Mouse (Mus musculus) ES-Bruce4 (cell line): ENCODE data around the gene Wnt5b. TPM values are rescaled to one million over a fixed set of nuclear protein-coding genes. Genes with fewer than 3 reads are reported as not detected.

Experiments used
- H3K27ac ChIP-seq: 2 replicates; pipeline ENCODE4 v1.5.1; 2012; ENCODE audit warnings: low read length, inconsistent platforms; ENCODE audit not compliant: insufficient read depth
- H3K27me3 ChIP-seq: 2 replicates; pipeline ENCODE4 v1.6.1; 2012; ENCODE audit warnings: mild to moderate bottlenecking, low read length, inconsistent platforms; ENCODE audit not compliant: control insufficient read depth, poor library complexity, insufficient read depth, severe bottlenecking
- H3K36me3 ChIP-seq: 2 replicates; pipeline ENCODE4 v1.6.1; 2012; ENCODE audit warnings: inconsistent platforms, mild to moderate bottlenecking, low read length, moderate library complexity; ENCODE audit not compliant: control insufficient read depth, poor library complexity, insufficient read depth, severe bottlenecking
- H3K4me1 ChIP-seq: one replicate; pipeline ENCODE4 v1.8.1; 2011; ENCODE audit warnings: low read length; ENCODE audit not compliant: control insufficient read depth, insufficient read depth
- H3K4me3 ChIP-seq: 2 replicates; pipeline ENCODE4 v1.5.1; 2011; ENCODE audit warnings: low read depth, mild to moderate bottlenecking, low read length
- H3K9ac ChIP-seq: 2 replicates; pipeline ENCODE4 v1.6.1; 2012; ENCODE audit warnings: low read depth, mild to moderate bottlenecking, inconsistent platforms; ENCODE audit not compliant: poor library complexity, severe bottlenecking
- H3K9me3 ChIP-seq: replicated peaks from 2 replicates; pipeline ENCODE4 v1.6.1; 2012; ENCODE audit warnings: mild to moderate bottlenecking, low read length, inconsistent platforms; ENCODE audit not compliant: control insufficient read depth, poor library complexity, insufficient read depth, severe bottlenecking
- CTCF ChIP-seq: IDR thresholded peaks from one replicate; pipeline ENCODE4 v1.8.1; 2011; ENCODE audit warnings: low read depth, low read length
- EP300 ChIP-seq: IDR thresholded peaks from 2 replicates; pipeline ENCODE4 v1.6.1; 2011; ENCODE audit warnings: low read depth, low read length; ENCODE audit not compliant: insufficient read depth
- POLR2A ChIP-seq: IDR thresholded peaks from one replicate; pipeline ENCODE4 v1.8.1; 2011; ENCODE audit warnings: low read length; ENCODE audit not compliant: insufficient read depth
- polyA plus RNA-seq: library from polyadenylated mRNA; stranded (reverse); fragments of >200 nt; gene quantifications from 2 replicates; pipeline ENCODE4 v1.2.4, GENCODE M21; 2011; ENCODE audit warnings: low read depth; ENCODE audit not compliant: missing spikeins, insufficient read depth, insufficient read length

Wnt5b gene
- polyA plus RNA-seq, 1 experiment = 2.5 TPM

DNA sequence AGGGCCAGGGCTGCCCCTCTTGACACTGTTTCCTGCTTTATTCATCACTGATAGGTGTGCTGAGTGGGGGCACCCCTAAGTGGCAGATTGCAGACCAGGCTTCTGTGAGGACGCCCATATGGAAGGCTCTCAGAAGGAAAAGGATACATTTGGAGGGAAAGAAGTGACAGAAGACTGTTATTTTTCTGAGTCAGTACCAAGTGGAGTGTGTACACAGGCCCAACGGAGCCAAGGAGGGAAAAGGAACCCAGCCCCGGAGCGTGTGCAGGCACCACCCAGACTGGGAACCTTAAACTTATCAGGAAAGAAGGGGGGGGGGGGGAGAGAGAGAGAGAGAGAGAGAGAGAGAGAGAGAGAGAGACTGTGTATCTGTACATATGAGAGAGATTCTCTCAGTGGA, 131.6 kb downstream of the Wnt5b start:
- TF ChIP-seq CTCF = no peak
- TF ChIP-seq EP300 = no peak
- no peak for TF ChIP-seq POLR2A
- Histone ChIP-seq H3K27ac (no peak overlapping the region), H3K9me3 (no peaks in the 10 kb centered on the region), H3K27me3 (no peaks in the 10 kb centered on the region), H3K4me3 (no peak overlapping the region), H3K9ac (no peak overlapping the region), H3K36me3 (peaks cover 9% of the 10 kb centered on the region), H3K4me1 (no peaks in the 10 kb centered on the region)

DNA sequence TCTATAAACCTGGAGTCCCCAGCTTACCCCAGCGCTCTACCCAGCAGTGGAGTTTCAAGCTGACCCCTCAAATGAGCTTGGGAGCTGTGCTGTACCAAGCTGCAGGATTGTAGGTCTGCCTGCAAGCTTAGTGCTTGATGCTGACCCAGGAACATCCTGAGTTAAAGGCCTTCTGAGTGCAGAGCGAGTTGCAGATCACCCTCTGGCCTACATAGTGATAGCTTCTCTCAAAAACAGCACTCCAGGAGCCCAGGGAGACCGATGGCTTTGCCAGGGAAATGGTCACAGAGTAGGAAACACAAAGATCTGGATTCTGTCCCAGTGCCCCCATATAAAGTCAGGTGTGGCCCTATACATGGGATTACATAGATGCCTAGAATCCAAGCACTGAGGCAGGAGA, 132.6 kb downstream of the Wnt5b start:
- no peak overlapping the region for H3K4me3 ChIP-seq
- peaks cover 9% of the 10 kb centered on the region for H3K36me3 ChIP-seq
- no peak overlapping the region for H3K9ac ChIP-seq
- H3K9me3 ChIP-seq = no peaks in the 10 kb centered on the region
- no peak overlapping the region for H3K27ac ChIP-seq
- no peaks in the 10 kb centered on the region for H3K4me1 ChIP-seq
- TF ChIP-seq CTCF (no peak), POLR2A (no peak), EP300 (no peak)
- H3K27me3 ChIP-seq = no peaks in the 10 kb centered on the region

GRCm38 (mm10) chr6:119409766-119410165, 134.4 kb downstream of the Wnt5b start:
- no peaks in the 10 kb centered on the region for H3K4me1 ChIP-seq
- no peak overlapping the region for H3K4me3 ChIP-seq
- no peak for TF ChIP-seq EP300
- no peak for TF ChIP-seq POLR2A
- no peak for TF ChIP-seq CTCF
- no peaks in the 10 kb centered on the region for H3K27me3 ChIP-seq
- H3K9ac ChIP-seq = no peak overlapping the region
- H3K9me3 ChIP-seq = no peaks in the 10 kb centered on the region
- peaks cover 20% of the 10 kb centered on the region for H3K36me3 ChIP-seq
- no peak overlapping the region for H3K27ac ChIP-seq

- H3K4me3 ChIP-seq = no peak overlapping the region
- no peaks in the 10 kb centered on the region for H3K4me1 ChIP-seq
- no peaks in the 10 kb centered on the region for H3K9me3 ChIP-seq
- no peak overlapping the region for H3K27ac ChIP-seq
- H3K27me3 ChIP-seq = no peaks in the 10 kb centered on the region
- H3K9ac ChIP-seq = no peak overlapping the region
- peaks cover 29% of the 10 kb centered on the region for H3K36me3 ChIP-seq
- TF ChIP-seq POLR2A (no peak), EP300 (no peak), CTCF (no peak)
These were observed 135.6 kb downstream of the Wnt5b start for GRCm38 (mm10) chr6:119408582-119408981.

DNA sequence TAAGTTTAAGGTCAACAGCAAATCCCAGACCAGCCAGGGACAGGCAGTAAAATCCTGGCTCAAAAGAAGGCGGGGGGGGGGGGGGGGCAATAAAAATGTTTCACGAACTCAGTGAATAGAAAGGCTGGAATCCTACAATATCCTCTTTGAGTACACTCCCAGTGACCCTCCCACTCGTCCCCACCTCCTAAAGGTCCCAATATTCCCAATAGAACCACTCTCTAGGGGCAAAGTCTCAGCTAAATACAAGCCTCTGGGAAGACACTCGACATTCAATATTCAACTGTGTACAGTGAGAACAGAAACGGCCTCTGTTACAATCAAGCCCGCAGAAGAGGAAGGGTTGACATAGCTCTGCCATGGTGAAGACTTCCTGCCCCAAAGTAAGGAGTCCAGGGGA, 136.3 kb downstream of the Wnt5b start:
- no peak overlapping the region for H3K9ac ChIP-seq
- no peaks in the 10 kb centered on the region for H3K27me3 ChIP-seq
- no peak overlapping the region for H3K27ac ChIP-seq
- H3K4me3 ChIP-seq = no peak overlapping the region
- no peak for TF ChIP-seq POLR2A
- no peak for TF ChIP-seq CTCF
- no peak for TF ChIP-seq EP300
- no peaks in the 10 kb centered on the region for H3K4me1 ChIP-seq
- no peaks in the 10 kb centered on the region for H3K9me3 ChIP-seq
- peaks cover 31% of the 10 kb centered on the region for H3K36me3 ChIP-seq

- Histone ChIP-seq H3K4me3 (no peak overlapping the region), H3K9ac (no peak overlapping the region), H3K9me3 (no peaks in the 10 kb centered on the region), H3K36me3 (peaks cover 28% of the 10 kb centered on the region), H3K27me3 (no peaks in the 10 kb centered on the region), H3K4me1 (no peaks in the 10 kb centered on the region), H3K27ac (no peak overlapping the region)
- no peak for TF ChIP-seq POLR2A
- no peak for TF ChIP-seq CTCF
- TF ChIP-seq EP300 = no peak
These were observed 137.6 kb downstream of the Wnt5b start for GRCm38 (mm10) chr6:119406528-119406927.
